Mouse (Mus musculus) cerebellum, adult 9-10 months (tissue): ENCODE results near the gene Fam122a.

Experiments
- DNase-seq: peaks from one replicate; pipeline ENCODE4 v3.0.0; 2022

The Fam122a gene

DNA sequence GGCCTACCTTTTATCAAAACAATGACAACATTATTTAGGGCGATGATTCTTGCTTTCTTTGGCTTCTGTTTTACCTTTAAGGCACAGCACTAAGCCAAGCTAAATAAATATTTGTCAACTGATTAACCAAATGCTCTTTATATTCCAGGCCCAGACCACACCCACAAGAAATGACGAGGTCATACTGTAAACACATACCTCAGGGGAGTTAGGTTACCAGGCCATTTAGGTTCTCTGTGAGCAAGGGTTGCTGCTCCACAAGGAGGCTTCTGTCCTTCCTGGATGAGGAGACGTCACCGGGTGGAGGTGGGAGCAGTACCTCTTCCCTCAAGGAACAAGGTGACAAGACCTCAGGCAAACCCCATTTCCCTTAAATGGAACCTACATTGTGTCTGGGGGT is 49.9 kb downstream of the Fam122a start:
- no peak for DNase-seq

DNA sequence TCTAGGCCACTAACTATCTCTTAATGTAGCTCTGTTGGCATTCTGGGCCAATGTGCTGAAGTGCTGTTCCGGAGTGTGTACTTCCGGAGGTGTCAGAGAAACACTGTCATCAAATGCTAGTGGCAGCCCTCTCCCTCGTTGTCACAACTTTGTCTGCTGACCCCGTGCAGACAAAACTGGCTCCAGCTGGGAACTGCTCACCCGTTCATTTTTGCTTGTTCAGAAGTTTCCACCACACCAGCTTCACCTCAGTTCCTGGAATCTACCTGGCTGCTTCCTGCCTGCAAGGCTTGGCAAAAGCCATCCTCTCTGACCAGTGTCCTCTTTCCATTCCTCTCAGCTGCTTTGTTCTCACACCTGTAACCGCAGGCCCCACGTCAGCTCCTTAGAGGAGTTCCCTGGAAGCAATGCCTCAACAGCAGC is 50.4 kb downstream of the Fam122a start:
- DNase-seq, result no peak
